Mouse (Mus musculus): ENCODE data around the gene Gal3st4.

Gene Gal3st4

GRCm38 (mm10) chr5:138272409-138272923 is at the start of gene Gal3st4:
TSS of gene Gal3st4 (minus strand) at chr5:138272840.
- Histone ChIP-seq H3K9me3 (ENCODE audit: low read length) (no peaks in the 10 kb centered on the region), H3K36me3 (ENCODE audit: insufficient read depth, low read length) (peaks cover 20% of the 10 kb centered on the region), H3K27me3 (ENCODE audit: insufficient read depth, low read length) (peaks cover 69% of the 10 kb centered on the region), H3K4me1 (replicated peaks; ENCODE audit: low read depth, low read length) (peaks cover 46% of the 10 kb centered on the region), H3K4me3 (replicated peaks; ENCODE audit: low read length) (peak within 1 kb of the TSS; percentile 42)
- TF ChIP-seq CTCF (conservative IDR thresholded peaks at IDR 0.05; ENCODE audit: low read length), result no peak
- TF ChIP-seq POU5F1 (IDR thresholded peaks at IDR 0.05; ENCODE audit: borderline replicate concordance, low read length), result no peak
- no peak for TF ChIP-seq NANOG (IDR thresholded peaks at IDR 0.05; ENCODE audit: borderline replicate concordance, low read length)

DNA sequence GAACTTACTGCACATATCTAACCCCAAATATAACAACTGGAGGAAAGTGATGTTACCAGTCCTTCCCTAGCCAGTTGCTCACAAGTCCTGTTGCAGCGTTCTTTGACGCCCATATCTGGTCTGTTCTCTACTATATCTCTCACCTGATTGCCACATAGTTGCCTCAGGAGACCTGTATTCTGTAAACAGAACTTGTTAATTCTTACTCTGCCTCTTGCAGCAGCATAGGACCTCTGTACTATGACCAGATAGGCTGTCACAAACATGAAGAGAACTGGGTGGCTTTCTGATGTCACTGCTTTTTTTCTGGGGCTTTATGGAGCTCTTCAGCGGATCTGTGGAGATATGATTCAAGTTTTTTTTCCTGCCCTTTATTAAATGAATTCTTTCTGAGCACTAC is 40.2 kb upstream of the Gal3st4 start:
- H3K9me3 ChIP-seq (ENCODE audit: low read length), result peaks cover 2% of the 10 kb centered on the region
- H3K4me1 ChIP-seq (replicated peaks; ENCODE audit: low read depth, low read length), result no peaks in the 10 kb centered on the region
- H3K27me3 ChIP-seq (ENCODE audit: insufficient read depth, low read length), result no peaks in the 10 kb centered on the region
- H3K4me3 ChIP-seq (replicated peaks; ENCODE audit: low read length), result no peak overlapping the region
- no peak for TF ChIP-seq POU5F1 (IDR thresholded peaks at IDR 0.05; ENCODE audit: borderline replicate concordance, low read length)
- no peak for TF ChIP-seq CTCF (conservative IDR thresholded peaks at IDR 0.05; ENCODE audit: low read length)
- TF ChIP-seq NANOG (IDR thresholded peaks at IDR 0.05; ENCODE audit: borderline replicate concordance, low read length), result no peak
- H3K36me3 ChIP-seq (ENCODE audit: insufficient read depth, low read length), result peaks cover 80% of the 10 kb centered on the region

- no peaks in the 10 kb centered on the region for H3K9me3 ChIP-seq (ENCODE audit: low read length)
- no peaks in the 10 kb centered on the region for H3K4me1 ChIP-seq (replicated peaks; ENCODE audit: low read depth, low read length)
- no peaks in the 10 kb centered on the region for H3K27me3 ChIP-seq (ENCODE audit: insufficient read depth, low read length)
Measured at GRCm38 (mm10) chr5:138299613-138300012, 27.0 kb upstream of the Gal3st4 start.

GRCm38 (mm10) chr5:138294158-138294557 is 21.5 kb upstream of the Gal3st4 start:
- no peaks in the 10 kb centered on the region for H3K9me3 ChIP-seq (ENCODE audit: low read length)
- no peaks in the 10 kb centered on the region for H3K4me1 ChIP-seq (replicated peaks; ENCODE audit: low read depth, low read length)
- no peak for TF ChIP-seq CTCF (conservative IDR thresholded peaks at IDR 0.05; ENCODE audit: low read length)
- no peak for TF ChIP-seq NANOG (IDR thresholded peaks at IDR 0.05; ENCODE audit: borderline replicate concordance, low read length)
- no peak for TF ChIP-seq POU5F1 (IDR thresholded peaks at IDR 0.05; ENCODE audit: borderline replicate concordance, low read length)
- H3K4me3 ChIP-seq (replicated peaks; ENCODE audit: low read length), result no peak overlapping the region
- H3K36me3 ChIP-seq (ENCODE audit: insufficient read depth, low read length), result peaks cover 92% of the 10 kb centered on the region
- H3K27me3 ChIP-seq (ENCODE audit: insufficient read depth, low read length), result no peaks in the 10 kb centered on the region

More at GRCm38 (mm10) chr5:138299613-138300012, 27.0 kb upstream of the Gal3st4 start:
- peaks cover 96% of the 10 kb centered on the region for H3K36me3 ChIP-seq (ENCODE audit: insufficient read depth, low read length)
- no peak for TF ChIP-seq CTCF (conservative IDR thresholded peaks at IDR 0.05; ENCODE audit: low read length)
- TF ChIP-seq POU5F1 (IDR thresholded peaks at IDR 0.05; ENCODE audit: borderline replicate concordance, low read length), result no peak
- no peak for TF ChIP-seq NANOG (IDR thresholded peaks at IDR 0.05; ENCODE audit: borderline replicate concordance, low read length)
- H3K4me3 ChIP-seq (replicated peaks; ENCODE audit: low read length), result no peak overlapping the region

DNA sequence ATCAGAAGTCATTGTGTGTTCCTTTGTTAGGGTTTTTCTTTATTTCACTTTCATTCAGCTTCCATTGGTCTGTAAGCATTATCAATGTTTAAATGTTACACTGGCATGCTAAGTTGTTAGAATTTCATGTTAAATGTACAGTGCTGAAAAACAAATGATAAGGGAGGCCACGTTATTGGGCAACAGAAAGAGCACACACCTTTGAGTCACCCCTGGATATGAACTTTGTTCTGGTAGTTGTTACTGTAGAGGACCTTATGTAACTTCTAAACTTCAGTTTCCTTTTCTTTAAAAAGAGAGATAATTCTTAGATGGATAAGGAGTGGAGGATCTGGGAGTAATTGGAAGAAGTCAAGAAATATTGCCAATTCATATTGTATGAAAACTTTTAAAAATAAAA is 19.0 kb upstream of the Gal3st4 start:
- no peaks in the 10 kb centered on the region for H3K9me3 ChIP-seq (ENCODE audit: low read length)
- H3K4me3 ChIP-seq (replicated peaks; ENCODE audit: low read length), result no peak overlapping the region
- TF ChIP-seq POU5F1 (IDR thresholded peaks at IDR 0.05; ENCODE audit: borderline replicate concordance, low read length) (no peak), NANOG (IDR thresholded peaks at IDR 0.05; ENCODE audit: borderline replicate concordance, low read length) (no peak), CTCF (conservative IDR thresholded peaks at IDR 0.05; ENCODE audit: low read length) (no peak)
- H3K27me3 ChIP-seq (ENCODE audit: insufficient read depth, low read length), result no peaks in the 10 kb centered on the region
- H3K36me3 ChIP-seq (ENCODE audit: insufficient read depth, low read length), result peaks cover 90% of the 10 kb centered on the region
- peaks cover 5% of the 10 kb centered on the region for H3K4me1 ChIP-seq (replicated peaks; ENCODE audit: low read depth, low read length)

DNA sequence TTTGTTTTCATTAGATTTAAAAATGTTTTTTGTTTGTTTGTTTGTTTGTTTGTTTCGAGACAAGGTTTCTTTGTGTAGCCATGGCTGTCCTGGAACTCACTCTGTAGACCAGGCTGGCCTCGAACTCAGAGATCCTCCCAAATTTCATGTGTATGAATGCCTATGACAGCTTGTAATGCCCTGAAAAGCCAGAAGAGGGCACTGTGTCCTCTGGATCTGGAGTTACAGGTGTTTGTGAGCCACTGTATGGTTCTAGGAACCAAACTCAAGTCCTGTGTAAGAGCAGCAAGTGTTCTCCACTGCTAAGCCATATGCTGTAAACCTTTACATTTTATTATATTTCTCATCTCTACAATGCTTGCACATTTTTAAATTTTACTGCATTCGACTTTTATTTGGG is 15.2 kb upstream of the Gal3st4 start:
- H3K36me3 ChIP-seq (ENCODE audit: insufficient read depth, low read length), result peaks cover 88% of the 10 kb centered on the region
- H3K27me3 ChIP-seq (ENCODE audit: insufficient read depth, low read length), result no peaks in the 10 kb centered on the region
- no peaks in the 10 kb centered on the region for H3K9me3 ChIP-seq (ENCODE audit: low read length)
- no peak overlapping the region for H3K4me3 ChIP-seq (replicated peaks; ENCODE audit: low read length)
- no peak for TF ChIP-seq POU5F1 (IDR thresholded peaks at IDR 0.05; ENCODE audit: borderline replicate concordance, low read length)
- peak; percentile 70 for TF ChIP-seq CTCF (conservative IDR thresholded peaks at IDR 0.05; ENCODE audit: low read length)
- TF ChIP-seq NANOG (IDR thresholded peaks at IDR 0.05; ENCODE audit: borderline replicate concordance, low read length), result no peak
- peaks cover 5% of the 10 kb centered on the region for H3K4me1 ChIP-seq (replicated peaks; ENCODE audit: low read depth, low read length)

- H3K4me3 ChIP-seq (replicated peaks; ENCODE audit: low read length), result no peak overlapping the region
- peaks cover 64% of the 10 kb centered on the region for H3K36me3 ChIP-seq (ENCODE audit: insufficient read depth, low read length)
- H3K27me3 ChIP-seq (ENCODE audit: insufficient read depth, low read length), result peaks cover 8% of the 10 kb centered on the region
- TF ChIP-seq POU5F1 (IDR thresholded peaks at IDR 0.05; ENCODE audit: borderline replicate concordance, low read length) (no peak), NANOG (IDR thresholded peaks at IDR 0.05; ENCODE audit: borderline replicate concordance, low read length) (no peak), CTCF (conservative IDR thresholded peaks at IDR 0.05; ENCODE audit: low read length) (peak; percentile 15; the same call in 1 of the 2 replicates)
- no peaks in the 10 kb centered on the region for H3K9me3 ChIP-seq (ENCODE audit: low read length)
- H3K4me1 ChIP-seq (replicated peaks; ENCODE audit: low read depth, low read length), result peaks cover 29% of the 10 kb centered on the region
Measured at GRCm38 (mm10) chr5:138283540-138283939, 10.9 kb upstream of the Gal3st4 start.

GRCm38 (mm10) chr5:138281798-138282197 is 9.2 kb upstream of the Gal3st4 start:
- Histone ChIP-seq H3K36me3 (ENCODE audit: insufficient read depth, low read length) (peaks cover 66% of the 10 kb centered on the region), H3K4me1 (replicated peaks; ENCODE audit: low read depth, low read length) (peaks cover 33% of the 10 kb centered on the region), H3K4me3 (replicated peaks; ENCODE audit: low read length) (peak overlapping the region; percentile 88), H3K27me3 (ENCODE audit: insufficient read depth, low read length) (peaks cover 18% of the 10 kb centered on the region), H3K9me3 (ENCODE audit: low read length) (no peaks in the 10 kb centered on the region)
- no peak for TF ChIP-seq NANOG (IDR thresholded peaks at IDR 0.05; ENCODE audit: borderline replicate concordance, low read length)
- TF ChIP-seq CTCF (conservative IDR thresholded peaks at IDR 0.05; ENCODE audit: low read length), result no peak
- TF ChIP-seq POU5F1 (IDR thresholded peaks at IDR 0.05; ENCODE audit: borderline replicate concordance, low read length), result no peak

DNA sequence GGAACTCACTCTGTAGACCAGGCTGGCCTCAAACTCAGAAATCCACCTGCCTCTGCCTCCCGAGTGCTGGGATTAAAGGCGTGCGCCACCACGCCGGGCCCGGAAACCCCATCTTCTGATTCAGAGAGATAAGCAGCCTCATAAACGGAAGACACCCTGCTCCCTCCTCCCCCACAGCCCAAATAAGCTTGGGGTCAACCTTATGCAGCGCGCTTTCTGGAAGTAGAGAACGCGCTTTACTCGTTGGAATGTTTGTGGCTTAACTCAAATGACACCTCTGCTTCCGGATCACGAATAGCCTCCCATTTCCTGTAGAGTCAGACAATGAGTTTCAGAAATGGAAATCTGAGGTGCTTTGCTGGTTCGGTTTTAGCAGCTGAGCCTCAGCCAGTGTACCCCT is 8.2 kb upstream of the Gal3st4 start:
- TF ChIP-seq POU5F1 (IDR thresholded peaks at IDR 0.05; ENCODE audit: borderline replicate concordance, low read length) (no peak), CTCF (conservative IDR thresholded peaks at IDR 0.05; ENCODE audit: low read length) (no peak), NANOG (IDR thresholded peaks at IDR 0.05; ENCODE audit: borderline replicate concordance, low read length) (no peak)
- no peaks in the 10 kb centered on the region for H3K9me3 ChIP-seq (ENCODE audit: low read length)
- H3K4me3 ChIP-seq (replicated peaks; ENCODE audit: low read length), result peak overlapping the region; percentile 88
- H3K27me3 ChIP-seq (ENCODE audit: insufficient read depth, low read length), result peaks cover 28% of the 10 kb centered on the region
- peaks cover 42% of the 10 kb centered on the region for H3K4me1 ChIP-seq (replicated peaks; ENCODE audit: low read depth, low read length)
- H3K36me3 ChIP-seq (ENCODE audit: insufficient read depth, low read length), result peaks cover 67% of the 10 kb centered on the region

Measured in E14TG2a.4 (cell line).